Mouse (Mus musculus): ENCODE measurements around the gene Olfr1357.
A peak's percentile ranks its signal among the peaks of the same experiment; 100 is the strongest.

Olfr1357 gene

GRCm38 (mm10) chr10:78578204-78578603 is 39.7 kb downstream of the Olfr1357 start:
- no peak for DNase-seq (ENCODE audit: low spot score)

GRCm38 (mm10) chr10:78576435-78577184 is 41.3 kb downstream of the Olfr1357 start:
- DNase-seq (ENCODE audit: low spot score), result no peak

- no peak for DNase-seq (ENCODE audit: low spot score)
Measured at GRCm38 (mm10) chr10:78575690-78576089, 42.2 kb downstream of the Olfr1357 start.

- DNase-seq (ENCODE audit: low spot score), result no peak
Measured at GRCm38 (mm10) chr10:78575105-78575632, 42.7 kb downstream of the Olfr1357 start.

GRCm38 (mm10) chr10:78574250-78575104 is 43.4 kb downstream of the Olfr1357 start, which contains the start of gene Ilvbl:
Gene Ilvbl (plus strand): TSS chr10:78574346.
- peak; percentile 98 for DNase-seq (ENCODE audit: low spot score)

- DNase-seq (ENCODE audit: low spot score), result no peak
Measured at GRCm38 (mm10) chr10:78573226-78573625, 44.6 kb downstream of the Olfr1357 start.

- DNase-seq (ENCODE audit: low spot score), result no peak
Measured at GRCm38 (mm10) chr10:78570897-78571296, 47.0 kb downstream of the Olfr1357 start.

GRCm38 (mm10) chr10:78570416-78570815 is 47.5 kb downstream of the Olfr1357 start:
- no peak for DNase-seq (ENCODE audit: low spot score)

GRCm38 (mm10) chr10:78569686-78570085 is 48.2 kb downstream of the Olfr1357 start:
- DNase-seq (ENCODE audit: low spot score), result no peak

- no peak for DNase-seq (ENCODE audit: low spot score)
Measured at GRCm38 (mm10) chr10:78569191-78569590, 48.7 kb downstream of the Olfr1357 start.

- no peak for DNase-seq (ENCODE audit: low spot score)
Measured at GRCm38 (mm10) chr10:78565070-78565469, 52.8 kb downstream of the Olfr1357 start.

Data from embryo, embryonic 10.5 days (tissue).